Mouse (Mus musculus) layer of hippocampus, adult 2 months (tissue): Measurements from ENCODE around the gene Fndc3c1. TPM values are rescaled to one million over a fixed set of nuclear protein-coding genes. Genes with fewer than 3 reads are reported as not detected.
"Not testable (repeated sequence)": the region's sequence is repeated elsewhere in the genome, so short reads cannot be mapped to it uniquely, and the experiment has no call there.

Experiments used
- DNase-seq, 2 experiments: peaks; one replicate each; pipeline ENCODE4 v3.0.0; 2022; ENCODE audit warnings: low spot score in 2 of 2
- H3K27ac ChIP-seq: fragments of 200-600 bp; 2 replicates; pipeline ENCODE4 v1.8.1; 2022
- H3K4me3 ChIP-seq: fragments of 200-600 bp; 2 replicates; pipeline ENCODE4 v1.8.1; 2022; ENCODE audit warnings: mild to moderate bottlenecking
- CTCF ChIP-seq: fragments of 200-600 bp; conservative IDR thresholded peaks from 2 replicates; pipeline ENCODE4 v1.8.1; 2022; ENCODE audit warnings: antibody characterized with exemption, mild to moderate bottlenecking, moderate library complexity
- long read RNA-seq, 2 experiments: library from polyadenylated mRNA; stranded (forward); transcript quantifications; one replicate each; pipeline ENCODE4 v2.0.0; 2021; ENCODE audit warnings: borderline mapping rate in 2 of 2
- microRNA-seq, 2 experiments: library from miRNA; unstranded; fragments of <30 nt; microRNA quantifications; one replicate each; pipeline ENCODE4 v1.2.0; 2021
- total RNA-seq, 2 experiments: library from RNA; stranded (reverse); gene quantifications; 2 replicates each; pipeline ENCODE4 v1.2.3; 2021

The Fndc3c1 gene
- not detected for total RNA-seq
- long read RNA-seq, experiment 1 = 0 reads
- long read RNA-seq, experiment 2 = 0 reads

DNA sequence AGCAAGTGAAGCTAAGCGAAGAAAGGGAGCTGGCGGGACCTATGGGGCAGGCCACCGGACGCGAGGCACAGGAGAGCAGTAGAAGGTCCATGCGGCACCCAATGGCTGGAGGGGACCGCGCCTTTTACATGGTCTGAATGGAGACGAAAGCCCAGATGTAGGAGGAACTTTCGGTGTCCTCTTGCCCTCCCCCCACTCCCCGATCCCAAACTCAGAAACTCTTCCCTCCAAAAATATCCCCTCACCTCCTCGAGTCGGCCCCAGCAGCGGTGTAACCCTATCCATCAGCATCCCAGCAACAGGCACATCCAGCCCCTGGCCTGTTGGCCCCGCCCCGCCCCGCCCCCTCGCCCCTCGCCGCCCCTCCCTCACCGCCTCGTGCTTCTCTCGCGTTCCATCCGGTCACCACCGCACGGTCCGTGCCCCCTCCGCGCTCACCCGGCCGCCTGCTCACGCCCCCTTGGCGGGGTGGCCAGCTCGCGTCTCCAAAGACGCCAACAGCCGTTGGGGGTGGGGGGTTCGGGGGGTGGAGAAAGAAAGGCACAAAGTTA lies at the start of gene Fndc3c1:
Gene Fndc3c1, minus strand, starts transcription at position 301 of the 551 bp plus-strand sequence.
- Histone ChIP-seq H3K4me3 (peak within 1 kb of the TSS; percentile 15; the same call in 1 of the 2 replicates), H3K27ac (no peak within 1 kb of the TSS)
- TF ChIP-seq CTCF = no peak
- no peak for DNase-seq

DNA sequence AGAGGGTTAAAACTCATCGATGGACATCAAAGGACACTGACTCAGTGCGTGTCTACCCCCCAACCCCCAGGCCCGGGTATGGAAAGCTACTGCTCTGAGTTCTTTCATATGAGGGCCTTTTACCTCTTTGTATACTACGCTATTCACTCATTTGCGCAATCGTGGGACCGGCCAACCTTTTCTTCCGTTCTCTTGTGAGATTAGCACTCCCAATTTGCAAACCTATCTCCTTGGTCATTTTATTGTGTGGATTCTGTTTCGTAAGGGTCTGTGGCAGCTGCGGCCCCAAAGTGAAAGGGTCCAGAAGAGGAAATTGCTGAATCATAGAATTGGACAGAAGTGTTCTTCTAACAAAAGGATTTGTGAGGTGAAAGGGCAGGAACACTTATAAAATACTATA lies 1.2 kb upstream of the Fndc3c1 start:
- H3K27ac ChIP-seq = no peak overlapping the region
- no peak for TF ChIP-seq CTCF
- H3K4me3 ChIP-seq = no peak overlapping the region
- no peak for DNase-seq

DNA sequence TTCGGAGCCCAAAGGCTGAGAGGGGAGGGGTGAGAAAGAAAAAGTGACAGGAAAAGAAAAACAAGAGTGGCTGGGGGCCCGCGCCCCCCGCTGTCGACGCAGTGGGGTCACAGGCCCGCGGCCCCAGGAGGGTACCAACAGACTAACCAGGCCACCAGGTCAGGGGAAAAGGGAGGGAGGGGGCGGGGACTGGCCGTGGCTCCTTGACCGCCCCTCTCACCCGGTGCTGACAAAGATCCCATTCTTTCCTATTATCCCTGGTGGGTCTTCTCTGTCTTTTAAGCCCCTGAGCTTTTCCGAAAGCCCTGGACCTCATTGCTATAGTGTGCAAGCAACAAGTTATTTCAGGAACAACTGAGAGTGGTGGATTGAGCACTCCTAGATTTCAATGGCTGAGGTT lies 470 bp upstream of the Fndc3c1 start:
- TF ChIP-seq CTCF = no peak
- Histone ChIP-seq H3K4me3 (no peak overlapping the region), H3K27ac (no peak overlapping the region)
- no peak for DNase-seq

DNA sequence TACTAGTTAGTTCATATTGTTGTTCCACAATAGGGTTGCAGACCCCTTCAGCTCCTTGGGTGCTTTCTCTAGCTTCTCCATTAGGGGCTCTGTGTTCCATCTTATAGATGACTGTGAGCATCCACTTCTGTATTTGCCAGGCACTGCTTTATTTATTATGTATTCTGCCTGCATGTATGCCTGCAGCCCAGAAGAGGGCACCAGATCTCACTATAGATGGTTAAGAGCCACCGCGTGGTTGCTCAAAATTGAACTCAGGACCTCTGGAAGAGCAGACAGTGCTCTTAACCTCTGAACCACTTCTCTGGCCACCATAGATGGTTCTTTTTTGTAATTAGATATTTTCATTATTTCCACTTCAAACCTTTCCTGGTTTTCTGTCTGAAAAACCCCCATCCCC lies 5.3 kb downstream of the Fndc3c1 start:
- DNase-seq, H3K27ac ChIP-seq, H3K4me3 ChIP-seq: not testable (repeated sequence)
- peak; percentile 50 for TF ChIP-seq CTCF

DNA sequence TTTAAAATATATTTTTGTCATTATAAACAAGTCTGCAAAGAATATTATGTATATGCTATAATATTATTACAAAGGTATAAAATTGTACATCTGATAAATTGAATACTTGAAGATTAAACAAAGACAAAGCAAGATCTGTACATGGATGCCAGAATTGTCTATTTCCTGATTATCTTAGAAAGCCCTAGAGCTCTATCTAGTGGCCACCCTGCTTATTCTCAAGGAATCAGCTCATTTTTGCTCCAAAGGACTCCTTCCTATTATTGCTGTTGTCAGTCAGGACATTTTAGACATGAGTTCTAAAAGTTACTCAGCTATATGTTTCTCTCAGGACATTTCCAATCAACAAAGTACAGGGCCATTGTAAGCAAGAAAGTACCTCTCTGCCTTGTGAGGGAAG lies 99.9 kb downstream of the Fndc3c1 start:
- TF ChIP-seq CTCF = peak; percentile 66
- Histone ChIP-seq H3K27ac (no peak overlapping the region), H3K4me3 (no peak overlapping the region)
- DNase-seq = peak in 1 of 2 experiments; percentile 10

DNA sequence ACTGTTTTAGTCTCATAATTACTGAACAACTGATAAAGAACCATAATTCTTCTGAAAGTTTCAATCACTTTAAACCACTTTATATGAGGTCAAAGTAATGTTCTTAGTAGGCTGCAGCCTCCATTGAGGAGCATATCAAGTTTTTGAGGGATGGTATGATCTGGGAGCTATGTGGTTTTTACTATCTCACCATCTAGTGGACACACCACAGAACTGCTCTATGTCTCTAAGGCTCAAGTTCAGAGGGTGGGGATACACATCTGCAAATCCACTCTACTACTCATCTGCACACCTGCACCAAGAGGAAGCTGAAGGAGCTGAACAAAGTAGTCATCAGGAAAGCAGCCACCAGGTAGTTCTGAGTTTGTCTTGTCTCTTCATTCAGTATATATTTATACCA lies 104.6 kb downstream of the Fndc3c1 start:
- Histone ChIP-seq H3K4me3 (no peak overlapping the region), H3K27ac (no peak overlapping the region)
- no peak for DNase-seq
- peak; percentile 52 for TF ChIP-seq CTCF

Small RNA genes within 50 kb of the gene (microRNA-seq; reads per million reads assigned to microRNA genes)
- gene Gm27428 = 0 reads per million in 2 experiments

Other genes with a start within 250 kb of the Fndc3c1 start
- gene Fnd3c2, start 230.0 kb downstream of the Fndc3c1 start, total RNA-seq = not detected
- under 1 TPM in 1 of 2 experiments, not detected in 1; 0.20 TPM for gene Gm5127, start 97.8 kb upstream of the Fndc3c1 start, total RNA-seq
- gene Cysltr1, start 118.3 kb upstream of the Fndc3c1 start, total RNA-seq = under 1 TPM; 0.15 to 0.77 TPM